Mouse (Mus musculus) CH12.LX (cell line): Measurements from ENCODE around the gene Acads. TPM values are rescaled to one million over a fixed set of nuclear protein-coding genes. Genes with fewer than 3 reads are reported as not detected.

ENCODE experiments used
- DNase-seq: peaks from one replicate; pipeline ENCODE4 v3.0.0-alpha.2; 2013; ENCODE audit errors: extremely low read depth
- H3K27ac ChIP-seq: 2 replicates; pipeline ENCODE4 v1.5.1; 2012; ENCODE audit warnings: low read depth, mild to moderate bottlenecking, control low read depth, moderate library complexity; ENCODE audit not compliant: insufficient read depth
- H3K27me3 ChIP-seq: replicated peaks from 2 replicates; pipeline ENCODE3; 2012; ENCODE audit warnings: inconsistent platforms
- H3K36me3 ChIP-seq, 2 experiments: replicated peaks in 1 of 2; 2 replicates each; pipeline versions ENCODE3 to v1.6.1; 2012; ENCODE audit warnings: inconsistent platforms in 1 of 2, low read length in 1 of 2, mild to moderate bottlenecking in 1 of 2, mixed read lengths in 1 of 2, moderate library complexity in 1 of 2; ENCODE audit not compliant: control insufficient read depth in 1 of 2, insufficient read depth in 1 of 2
- H3K4me1 ChIP-seq, 2 experiments: 2 replicates each; pipeline ENCODE4 v1.6.1; 2012; ENCODE audit warnings: inconsistent platforms in 1 of 2, moderate library complexity in 1 of 2; ENCODE audit not compliant: insufficient read depth in 2 of 2, control insufficient read depth in 1 of 2
- H3K4me2 ChIP-seq: 2 replicates; pipeline ENCODE4 v1.6.1; 2012; ENCODE audit warnings: low read depth, mild to moderate bottlenecking, control low read depth; ENCODE audit not compliant: poor library complexity, insufficient read depth, severe bottlenecking
- H3K4me3 ChIP-seq, 3 experiments: fragments of 150-350 bp in 1 of 3; sonication (generic) in 1 of 3; replicated peaks in 1 of 3; 2 replicates each; pipeline versions ENCODE3 to v1.5.1; 2011 to 2012; ENCODE audit warnings: low read depth in 2 of 3, low read length in 2 of 3, mild to moderate bottlenecking in 2 of 3, moderate library complexity in 2 of 3, control low read depth in 1 of 3, improper control_type of control experiment in 1 of 3, inconsistent platforms in 1 of 3, mixed read lengths in 1 of 3; ENCODE audit not compliant: poor library complexity in 1 of 3
- H3K79me2 ChIP-seq: replicated peaks from 2 replicates; pipeline ENCODE4 v1.6.1; 2012; ENCODE audit warnings: mild to moderate bottlenecking, moderate library complexity; ENCODE audit not compliant: control insufficient read depth, poor library complexity, insufficient read depth, severe bottlenecking; ENCODE audit errors: extremely low read depth
- H3K9ac ChIP-seq: 2 replicates; pipeline ENCODE4 v1.6.1; 2012; ENCODE audit warnings: low read depth, mild to moderate bottlenecking, control low read depth, moderate library complexity; ENCODE audit not compliant: insufficient read depth
- H3K9me3 ChIP-seq: replicated peaks from 2 replicates; pipeline ENCODE3; 2012; ENCODE audit warnings: low read length, inconsistent platforms, mixed read lengths
- BHLHE40 ChIP-seq: IDR thresholded peaks from 2 replicates; pipeline ENCODE4 v1.6.1; 2011; ENCODE audit warnings: mild to moderate bottlenecking, low read depth, low read length, improper control_type of control experiment
- CHD1 ChIP-seq: IDR thresholded peaks from 2 replicates; pipeline ENCODE4 v1.6.1; 2012; ENCODE audit warnings: low read depth, low read length, improper control_type of control experiment, inconsistent platforms
- CHD2 ChIP-seq: IDR thresholded peaks from 2 replicates; pipeline ENCODE4 v1.6.1; 2011; ENCODE audit warnings: low read length, improper control_type of control experiment
- E2F4 ChIP-seq: IDR thresholded peaks from 2 replicates; pipeline ENCODE4 v1.6.1; 2011; ENCODE audit warnings: low read depth, low read length, improper control_type of control experiment; ENCODE audit not compliant: insufficient replicate concordance
- ELF1 ChIP-seq: IDR thresholded peaks from 2 replicates; pipeline ENCODE4 v1.6.1; 2014; ENCODE audit warnings: low read depth, mild to moderate bottlenecking, inconsistent platforms, low read length, improper control_type of control experiment
- ETS1 ChIP-seq: conservative IDR thresholded peaks from 2 replicates; pipeline ENCODE4 v1.6.1; 2012; ENCODE audit warnings: low read depth, mild to moderate bottlenecking, inconsistent platforms, low read length, improper control_type of control experiment, moderate library complexity
- HCFC1 ChIP-seq: IDR thresholded peaks from 2 replicates; pipeline ENCODE4 v1.6.1; 2012; ENCODE audit warnings: low read depth, mild to moderate bottlenecking, inconsistent platforms, low read length, improper control_type of control experiment
- IRF4 ChIP-seq: IDR thresholded peaks from 2 replicates; pipeline ENCODE4 v1.6.1; 2014; ENCODE audit warnings: low read depth, mild to moderate bottlenecking, inconsistent platforms, low read length, improper control_type of control experiment
- JUND ChIP-seq: conservative IDR thresholded peaks from 2 replicates; pipeline ENCODE4 v1.6.1; 2011; ENCODE audit warnings: low read depth, low read length, improper control_type of control experiment
- MAZ ChIP-seq: IDR thresholded peaks from 2 replicates; pipeline ENCODE4 v1.6.1; 2012; ENCODE audit warnings: low read depth, mild to moderate bottlenecking, inconsistent platforms, low read length, improper control_type of control experiment, moderate library complexity
- MEF2A ChIP-seq: IDR thresholded peaks from 2 replicates; pipeline ENCODE4 v1.6.1; 2014; ENCODE audit warnings: low read depth, mild to moderate bottlenecking, inconsistent platforms, low read length, improper control_type of control experiment, borderline replicate concordance
- MXI1 ChIP-seq: IDR thresholded peaks from 2 replicates; pipeline ENCODE4 v1.6.1; 2011; ENCODE audit warnings: mild to moderate bottlenecking, low read depth, low read length, improper control_type of control experiment
- MYC ChIP-seq: IDR thresholded peaks from 2 replicates; pipeline ENCODE4 v1.6.1; 2011; ENCODE audit warnings: low read depth, mild to moderate bottlenecking, improper control_type of control experiment, low read length
- NELFE ChIP-seq: IDR thresholded peaks from 2 replicates; pipeline ENCODE4 v1.6.1; 2011; ENCODE audit warnings: low read depth, low read length, improper control_type of control experiment
- NRF1 ChIP-seq: IDR thresholded peaks from 2 replicates; pipeline ENCODE4 v1.6.1; 2014; ENCODE audit warnings: low read depth, mild to moderate bottlenecking, inconsistent platforms, low read length, improper control_type of control experiment, moderate library complexity
- POLR2AphosphoS2 ChIP-seq: IDR thresholded peaks from 2 replicates; pipeline ENCODE4 v1.6.1; 2011; ENCODE audit warnings: low read depth, low read length, improper control_type of control experiment
- RAD21 ChIP-seq: IDR thresholded peaks from 2 replicates; pipeline ENCODE4 v1.6.1; 2011; ENCODE audit warnings: low read depth, mild to moderate bottlenecking, low read length, improper control_type of control experiment, moderate library complexity
- SIN3A ChIP-seq: IDR thresholded peaks from 2 replicates; pipeline ENCODE4 v1.6.1; 2012; ENCODE audit warnings: low read length, improper control_type of control experiment, inconsistent platforms
- SMC3 ChIP-seq: IDR thresholded peaks from 2 replicates; pipeline ENCODE4 v1.6.1; 2011; ENCODE audit warnings: low read depth, low read length, improper control_type of control experiment
- UBTF ChIP-seq: IDR thresholded peaks from 2 replicates; pipeline ENCODE4 v1.6.1; 2012; ENCODE audit warnings: low read depth, mild to moderate bottlenecking, inconsistent platforms, low read length, improper control_type of control experiment, moderate library complexity
- ZC3H11A ChIP-seq: IDR thresholded peaks from 2 replicates; pipeline ENCODE4 v1.6.1; 2012; ENCODE audit warnings: low read depth, mild to moderate bottlenecking, inconsistent platforms, low read length, improper control_type of control experiment
- ZKSCAN1 ChIP-seq: IDR thresholded peaks from 2 replicates; pipeline ENCODE4 v1.6.1; 2012; ENCODE audit warnings: low read depth, inconsistent platforms, low read length, improper control_type of control experiment, borderline replicate concordance
- dilution Hi-C: fragments of 300-500 bp; cut with MboI; formaldehyde crosslinking; loops from 2 replicates; pipeline ENCODE4 v1.14.3; 2020; ENCODE audit warnings: low sequenced_read_pairs; ENCODE audit not compliant: extremely low pct_unique_long_range_greater_than_20kb, extremely low pct_ligation_motif_present
- in situ Hi-C: fragments of 300-500 bp; cut with MboI; formaldehyde crosslinking; loops from 3 replicates; pipeline ENCODE4 v1.14.3; 2019; ENCODE audit warnings: low sequenced_read_pairs, low pct_ligation_motif_present, low pct_unique_long_range_greater_than_20kb, mixed read lengths
- polyA plus RNA-seq: library from polyadenylated mRNA; unstranded; fragments of >175 nt; gene quantifications from 2 replicates; pipeline ENCODE4 v1.2.1, GENCODE M21; 2012; ENCODE audit warnings: low read depth; ENCODE audit not compliant: insufficient read length
- total RNA-seq, 2 experiments: library from RNA; depleted of rRNA; stranded (reverse); fragments of 300-350 nt in 1 of 2; fragments of >200 nt in 1 of 2; gene quantifications; 2 replicates each; pipeline ENCODE4 v1.2.3; 2012 to 2014

Gene Acads
- total and polyA plus RNA-seq, 3 experiments, result 43.0 to 57.8 (median 43.1) TPM

- H3K9ac ChIP-seq, result no peak overlapping the region
- peak; percentile 54 for TF ChIP-seq HCFC1
- peak; percentile 78 for TF ChIP-seq ELF1
- TF ChIP-seq NRF1, result no peak
- TF ChIP-seq, all 38 proteins: peak for 2
- peak; percentile 52 for DNase-seq
- no peaks in the 10 kb centered on the region for H3K9me3 ChIP-seq
- no peaks in the 10 kb centered on the region for H3K36me3 ChIP-seq
- H3K4me1 ChIP-seq, result peaks cover 8 to 22% of the 10 kb centered on the region in 2 experiments
- in situ Hi-C loops, result loop anchor here (5.0 kb wide), 1 partner anchor 40 kb away; no protein-coding TSS in a partner anchor
- no peak overlapping the region for H3K4me2 ChIP-seq
- H3K27me3 ChIP-seq, result no peaks in the 10 kb centered on the region
- no peaks in the 10 kb centered on the region for H3K79me2 ChIP-seq
- dilution Hi-C loops, result no loop called here
- peak overlapping the region in 1 of 3 experiments; percentile 35 for H3K4me3 ChIP-seq
- H3K27ac ChIP-seq, result no peak overlapping the region
Observed at GRCm38 (mm10) chr5:115167396-115167795, 48.2 kb upstream of the Acads start.

- DNase-seq, result no peak
- Histone ChIP-seq H3K9me3 (no peaks in the 10 kb centered on the region), H3K27ac (no peak overlapping the region), H3K4me2 (no peak overlapping the region), H3K36me3 (no peaks in the 10 kb centered on the region), H3K4me1 (peaks cover 8 to 22% of the 10 kb centered on the region in 2 experiments), H3K4me3 (peak overlapping the region in 1 of 3 experiments; percentile 35), H3K27me3 (no peaks in the 10 kb centered on the region), H3K79me2 (no peaks in the 10 kb centered on the region), H3K9ac (no peak overlapping the region)
- in situ Hi-C loops, result loop anchor here (5.0 kb wide), 1 partner anchor 40 kb away; no protein-coding TSS in a partner anchor
- no peak for TF ChIP-seq NELFE
- TF ChIP-seq SIN3A, result no peak
- no peak for TF ChIP-seq ZC3H11A
- no peak for TF ChIP-seq CHD2
- TF ChIP-seq JUND, result no peak
- TF ChIP-seq ELF1, result no peak
- no peak for TF ChIP-seq CHD1
- TF ChIP-seq MAZ, result no peak
- dilution Hi-C loops, result no loop called here
Observed at GRCm38 (mm10) chr5:115166815-115167194, 47.7 kb upstream of the Acads start.

- dilution Hi-C loops, result no loop called here
- in situ Hi-C loops, result loop anchor here (5.0 kb wide), 1 partner anchor 39 kb away; no protein-coding TSS in a partner anchor
- H3K4me1 ChIP-seq, result peaks cover 8 to 26% of the 10 kb centered on the region in 2 experiments
- TF ChIP-seq UBTF (no peak), POLR2AphosphoS2 (no peak), CHD2 (no peak), MXI1 (no peak), E2F4 (no peak), MYC (no peak), BHLHE40 (no peak), ETS1 (no peak), CHD1 (no peak), ZKSCAN1 (no peak), ELF1 (no peak), RAD21 (no peak), SIN3A (no peak), IRF4 (no peak), SMC3 (no peak), NRF1 (no peak), MEF2A (no peak)
Observed at GRCm38 (mm10) chr5:115165895-115166814, 47.0 kb upstream of the Acads start.

More at GRCm38 (mm10) chr5:115165895-115166814, 47.0 kb upstream of the Acads start:
- Histone ChIP-seq H3K9ac (no peak overlapping the region), H3K79me2 (no peaks in the 10 kb centered on the region), H3K4me2 (no peak overlapping the region), H3K27ac (no peak overlapping the region), H3K36me3 (no peaks in the 10 kb centered on the region), H3K4me3 (no peak overlapping the region), H3K27me3 (no peaks in the 10 kb centered on the region), H3K9me3 (no peaks in the 10 kb centered on the region)
- DNase-seq, result peak; percentile 30
